Mouse (Mus musculus): ENCODE results near the gene Pold3. TPM values are rescaled to one million over a fixed set of nuclear protein-coding genes. Genes with fewer than 3 reads are reported as not detected.

Pold3 gene
- polyA plus RNA-seq, 2 experiments: 31.9 to 51.1 TPM

- H3K27ac ChIP-seq: peak overlapping the region; percentile 73
- no peaks in the 10 kb centered on the region for H3K27me3 ChIP-seq (ENCODE audit: control insufficient read depth, insufficient read depth, low read length)
- H3K4me2 ChIP-seq (ENCODE audit: low read depth): peak overlapping the region; percentile 71
- H3K4me3 ChIP-seq (ENCODE audit: insufficient read depth in 1 of 2, low read depth in 2 of 2, low read length in 2 of 2): peak overlapping the region; percentile 87 to 88
- peak; percentile 51 to 55 (median 52) for DNase-seq (ENCODE audit: low read depth in 3 of 3, low spot score in 3 of 3)
- peaks cover 5 to 8% of the 10 kb centered on the region in 2 experiments; a peak in 3 of 4 replicates for H3K4me1 ChIP-seq (replicated peaks; ENCODE audit: control insufficient read depth in 2 of 2, insufficient read depth in 2 of 2, low read length in 1 of 2)
- 0% methylated on average over 25 of the region's 25 CpGs for WGBS (ENCODE audit: insufficient replicate concordance)
- ATAC-seq (ENCODE audit: insufficient read depth): peak; percentile 76
- TF ChIP-seq CTCF (IDR thresholded peaks at IDR 0.05; ENCODE audit: low read depth) (no peak), EP300 (IDR thresholded peaks at IDR 0.05; ENCODE audit: low read depth) (no peak)
- peaks cover 2% of the 10 kb centered on the region; the same call in 1 of the 2 replicates for H3K9me3 ChIP-seq (ENCODE audit: control insufficient read depth, low read length)
- peaks cover 31% of the 10 kb centered on the region for H3K36me3 ChIP-seq (replicated peaks; ENCODE audit: control insufficient read depth, insufficient read depth, low read depth)
- H3K9ac ChIP-seq (replicated peaks): peak overlapping the region; percentile 95
Measured at GRCm38 (mm10) chr7:100120791-100121261, 539 bp downstream of the Pold3 start.

GRCm38 (mm10) chr7:100114279-100114678 is 7.1 kb downstream of the Pold3 start:
- 84% methylated on average over 6 of the region's 6 CpGs for WGBS (ENCODE audit: insufficient replicate concordance)
- Histone ChIP-seq H3K9me3 (ENCODE audit: control insufficient read depth, low read length) (no peaks in the 10 kb centered on the region), H3K9ac (replicated peaks) (no peak overlapping the region), H3K36me3 (replicated peaks; ENCODE audit: control insufficient read depth, insufficient read depth, low read depth) (peaks cover 75% of the 10 kb centered on the region), H3K4me1 (replicated peaks; ENCODE audit: control insufficient read depth in 2 of 2, insufficient read depth in 2 of 2, low read length in 1 of 2) (no peaks in the 10 kb centered on the region), H3K4me3 (ENCODE audit: insufficient read depth in 1 of 2, low read depth in 2 of 2, low read length in 2 of 2) (no peak overlapping the region), H3K4me2 (ENCODE audit: low read depth) (no peak overlapping the region), H3K27me3 (ENCODE audit: control insufficient read depth, insufficient read depth, low read length) (no peaks in the 10 kb centered on the region), H3K27ac (no peak overlapping the region)
- ATAC-seq (ENCODE audit: insufficient read depth) (no peak), DNase-seq (ENCODE audit: low read depth in 3 of 3, low spot score in 3 of 3) (no peak)
- no peak for TF ChIP-seq CTCF (IDR thresholded peaks at IDR 0.05; ENCODE audit: low read depth)
- TF ChIP-seq EP300 (IDR thresholded peaks at IDR 0.05; ENCODE audit: low read depth): no peak

- DNase-seq (ENCODE audit: low read depth in 3 of 3, low spot score in 3 of 3) (no peak), ATAC-seq (ENCODE audit: insufficient read depth) (no peak)
- H3K27me3 ChIP-seq (ENCODE audit: control insufficient read depth, insufficient read depth, low read length): no peaks in the 10 kb centered on the region
- TF ChIP-seq CTCF (IDR thresholded peaks at IDR 0.05; ENCODE audit: low read depth) (no peak), EP300 (IDR thresholded peaks at IDR 0.05; ENCODE audit: low read depth) (no peak)
- WGBS (ENCODE audit: insufficient replicate concordance): 75% methylated on average over 7 of the region's 7 CpGs
- H3K4me1 ChIP-seq (replicated peaks; ENCODE audit: control insufficient read depth in 2 of 2, insufficient read depth in 2 of 2, low read length in 1 of 2): no peaks in the 10 kb centered on the region
- no peak overlapping the region for H3K9ac ChIP-seq (replicated peaks)
- no peak overlapping the region for H3K4me3 ChIP-seq (ENCODE audit: insufficient read depth in 1 of 2, low read depth in 2 of 2, low read length in 2 of 2)
- no peak overlapping the region for H3K4me2 ChIP-seq (ENCODE audit: low read depth)
- no peak overlapping the region for H3K27ac ChIP-seq
- H3K9me3 ChIP-seq (ENCODE audit: control insufficient read depth, low read length): no peaks in the 10 kb centered on the region
- peaks cover 74% of the 10 kb centered on the region for H3K36me3 ChIP-seq (replicated peaks; ENCODE audit: control insufficient read depth, insufficient read depth, low read depth)
Measured at GRCm38 (mm10) chr7:100113821-100114220, 7.5 kb downstream of the Pold3 start.

- no peak for ATAC-seq (ENCODE audit: insufficient read depth)
- H3K36me3 ChIP-seq (replicated peaks; ENCODE audit: control insufficient read depth, insufficient read depth, low read depth): peaks cover 69% of the 10 kb centered on the region
Measured at GRCm38 (mm10) chr7:100111506-100111905, 9.9 kb downstream of the Pold3 start.

GRCm38 (mm10) chr7:100108341-100108740 is 13.0 kb downstream of the Pold3 start:
- no peaks in the 10 kb centered on the region for H3K27me3 ChIP-seq (ENCODE audit: control insufficient read depth, insufficient read depth, low read length)
- H3K4me1 ChIP-seq (replicated peaks; ENCODE audit: control insufficient read depth in 2 of 2, insufficient read depth in 2 of 2, low read length in 1 of 2): no peaks in the 10 kb centered on the region
- ATAC-seq (ENCODE audit: insufficient read depth) (no peak), DNase-seq (ENCODE audit: low read depth in 3 of 3, low spot score in 3 of 3) (no peak)
- no peak overlapping the region for H3K4me3 ChIP-seq (ENCODE audit: insufficient read depth in 1 of 2, low read depth in 2 of 2, low read length in 2 of 2)
- WGBS (ENCODE audit: insufficient replicate concordance): 82% methylated on average over 3 of the region's 3 CpGs
- H3K27ac ChIP-seq: no peak overlapping the region
- no peak for TF ChIP-seq EP300 (IDR thresholded peaks at IDR 0.05; ENCODE audit: low read depth)
- peak; percentile 28; the same call in 1 of the 2 replicates for TF ChIP-seq CTCF (IDR thresholded peaks at IDR 0.05; ENCODE audit: low read depth)
- no peak overlapping the region for H3K4me2 ChIP-seq (ENCODE audit: low read depth)
- no peaks in the 10 kb centered on the region for H3K9me3 ChIP-seq (ENCODE audit: control insufficient read depth, low read length)
- no peak overlapping the region for H3K9ac ChIP-seq (replicated peaks)
- H3K36me3 ChIP-seq (replicated peaks; ENCODE audit: control insufficient read depth, insufficient read depth, low read depth): peaks cover 81% of the 10 kb centered on the region

More at GRCm38 (mm10) chr7:100111506-100111905, 9.9 kb downstream of the Pold3 start:
- TF ChIP-seq CTCF (IDR thresholded peaks at IDR 0.05; ENCODE audit: low read depth): no peak
- TF ChIP-seq EP300 (IDR thresholded peaks at IDR 0.05; ENCODE audit: low read depth): no peak
- no peaks in the 10 kb centered on the region for H3K27me3 ChIP-seq (ENCODE audit: control insufficient read depth, insufficient read depth, low read length)
- no peak overlapping the region for H3K4me2 ChIP-seq (ENCODE audit: low read depth)
- H3K9ac ChIP-seq (replicated peaks): no peak overlapping the region
- no peak overlapping the region for H3K4me3 ChIP-seq (ENCODE audit: insufficient read depth in 1 of 2, low read depth in 2 of 2, low read length in 2 of 2)
- H3K4me1 ChIP-seq (replicated peaks; ENCODE audit: control insufficient read depth in 2 of 2, insufficient read depth in 2 of 2, low read length in 1 of 2): no peaks in the 10 kb centered on the region
- 80% methylated on average over 10 of the region's 10 CpGs for WGBS (ENCODE audit: insufficient replicate concordance)
- no peak for DNase-seq (ENCODE audit: low read depth in 3 of 3, low spot score in 3 of 3)
- H3K27ac ChIP-seq: no peak overlapping the region
- no peaks in the 10 kb centered on the region for H3K9me3 ChIP-seq (ENCODE audit: control insufficient read depth, low read length)

All from liver, embryonic 14.5 days (tissue).